Mouse (Mus musculus): ENCODE measurements around the gene Cenpf. TPM values are rescaled to one million over a fixed set of nuclear protein-coding genes. Genes with fewer than 3 reads are reported as not detected.

The Cenpf gene
- polyA plus RNA-seq, 1 experiment from 2014 or later = 96.1 TPM

Other genes starting within 250 kb of the Cenpf start
- 9.0 and 11.2 TPM in 2 replicates for gene Ptpn14, start 40.2 kb upstream of the Cenpf start, polyA plus RNA-seq (2016; fragmentation: Nextera tagmentation; extraction: Ambion mirVana)
- gene Smyd2, start 234.3 kb upstream of the Cenpf start, polyA plus RNA-seq (2016; fragmentation: Nextera tagmentation; extraction: Ambion mirVana) = 83.1 and 88.7 TPM in 2 replicates